Mouse (Mus musculus) thymus, postnatal 10 days (tissue): ENCODE data around the gene Grk3.
A peak's percentile ranks its signal among the peaks of the same experiment; 100 is the strongest.

Experiments used
- DNase-seq, 2 experiments: peaks; one replicate each; pipeline ENCODE4 v3.0.0; 2021; ENCODE audit warnings: low spot score in 2 of 2

Grk3 gene

GRCm38 (mm10) chr5:112872999-112873398, 142.6 kb downstream of the Grk3 start:
- no peak for DNase-seq

- DNase-seq: peak; percentile 12 to 67
Measured at GRCm38 (mm10) chr5:112870729-112871128, 144.9 kb downstream of the Grk3 start.

- no peak for DNase-seq
Measured at GRCm38 (mm10) chr5:112868620-112869019, 147.0 kb downstream of the Grk3 start.

- DNase-seq: peak in 1 of 2 experiments; percentile 46
Measured at GRCm38 (mm10) chr5:112864719-112865367, 150.7 kb downstream of the Grk3 start.
